Mouse (Mus musculus) frontal cortex, postnatal 36 days (tissue): ENCODE measurements around the gene Cdca4.

Experiments
- DNase-seq, 2 experiments: peaks; one replicate each; pipeline ENCODE4 v3.0.0; 2022; ENCODE audit warnings: low spot score in 2 of 2

Cdca4 gene

GRCm38 (mm10) chr12:112799237-112799970 lies 29.8 kb downstream of the Cdca4 start:
- no peak for DNase-seq

- DNase-seq: no peak
These were observed 30.5 kb downstream of the Cdca4 start for GRCm38 (mm10) chr12:112798716-112799115.

- DNase-seq: no peak
These were observed 30.9 kb downstream of the Cdca4 start for GRCm38 (mm10) chr12:112798332-112798681.

- DNase-seq: peak; percentile 62 to 72
These were observed 31.4 kb downstream of the Cdca4 start for GRCm38 (mm10) chr12:112797672-112798331.

- no peak for DNase-seq
These were observed 32.4 kb downstream of the Cdca4 start for GRCm38 (mm10) chr12:112796551-112797510.

- no peak for DNase-seq
These were observed 33.6 kb downstream of the Cdca4 start for GRCm38 (mm10) chr12:112795466-112796104.

GRCm38 (mm10) chr12:112794998-112795397 lies 34.2 kb downstream of the Cdca4 start:
- no peak for DNase-seq

- no peak for DNase-seq
These were observed 34.8 kb downstream of the Cdca4 start for GRCm38 (mm10) chr12:112794356-112794816.

GRCm38 (mm10) chr12:112793601-112794355 lies 35.4 kb downstream of the Cdca4 start:
- no peak for DNase-seq

- no peak for DNase-seq
These were observed 38.2 kb downstream of the Cdca4 start for GRCm38 (mm10) chr12:112791026-112791425.

- no peak for DNase-seq
These were observed 54.7 kb downstream of the Cdca4 start for GRCm38 (mm10) chr12:112774481-112774880.

GRCm38 (mm10) chr12:112774026-112774425 lies 55.2 kb downstream of the Cdca4 start:
- no peak for DNase-seq

- no peak for DNase-seq
These were observed 55.9 kb downstream of the Cdca4 start for GRCm38 (mm10) chr12:112773366-112773765.

- no peak for DNase-seq
These were observed 56.9 kb downstream of the Cdca4 start for GRCm38 (mm10) chr12:112772306-112772705.

- no peak for DNase-seq
These were observed 58.8 kb downstream of the Cdca4 start for GRCm38 (mm10) chr12:112770396-112770795.
